Mouse (Mus musculus): Measurements from ENCODE around the gene Adam3. TPM values are rescaled to one million over a fixed set of nuclear protein-coding genes. Genes with fewer than 3 reads are reported as not detected.

Gene Adam3
- polyA plus RNA-seq (2014; fragmentation: Illumina TruSeq; extraction: RNeasy Lipid Tissue Mini Kit (QIAGEN cat#74804); ENCODE audit: low read depth, low replicate concordance), result not detected

GRCm38 (mm10) chr8:24725630-24726029 lies at the start of gene Adam3:
Adam3 (minus strand) TSS chr8:24725852.

Other genes starting within 250 kb of the Adam3 start
- 0.66 TPM for gene Adam5, start 98.5 kb upstream of the Adam3 start, polyA plus RNA-seq (2014; fragmentation: Illumina TruSeq; extraction: RNeasy Lipid Tissue Mini Kit (QIAGEN cat#74804); ENCODE audit: low read depth, low replicate concordance)